Mouse (Mus musculus) hindbrain, embryonic 12.5 days (tissue): ENCODE measurements around the gene Cytl1. TPM values are rescaled to one million over a fixed set of nuclear protein-coding genes. Genes with fewer than 3 reads are reported as not detected.

Experiments
- ATAC-seq: fragments of 200-750 bp; cut with Nextera tagmentation; 2 replicates; pipeline ENCODE4 v1.8.0; 2017; ENCODE audit warnings: moderate TSS enrichment; ENCODE audit not compliant: low FRiP score
- H3K27ac ChIP-seq: fragments of 300-500 bp; sonication (generic); 2 replicates; pipeline ENCODE4 v1.5.1; 2016; ENCODE audit warnings: mild to moderate bottlenecking
- H3K27me3 ChIP-seq: fragments of 300-500 bp; sonication (generic); 2 replicates; pipeline ENCODE4 v1.6.1; 2016; ENCODE audit warnings: mild to moderate bottlenecking
- H3K36me3 ChIP-seq: fragments of 300-500 bp; sonication (generic); 2 replicates; pipeline ENCODE4 v1.6.1; 2016; ENCODE audit warnings: mild to moderate bottlenecking
- H3K4me1 ChIP-seq: fragments of 300-500 bp; sonication (generic); 2 replicates; pipeline ENCODE4 v1.6.1; 2016
- H3K4me2 ChIP-seq: fragments of 300-500 bp; sonication (generic); replicated peaks from 2 replicates; pipeline ENCODE4 v1.6.1; 2016; ENCODE audit warnings: mild to moderate bottlenecking
- H3K4me3 ChIP-seq: fragments of 300-500 bp; sonication (generic); 2 replicates; pipeline ENCODE4 v1.5.1; 2016; ENCODE audit warnings: mild to moderate bottlenecking
- H3K9ac ChIP-seq: fragments of 300-500 bp; sonication (generic); 2 replicates; pipeline ENCODE4 v1.6.1; 2016; ENCODE audit warnings: mild to moderate bottlenecking, moderate library complexity
- H3K9me3 ChIP-seq: fragments of 300-500 bp; sonication (generic); replicated peaks from 2 replicates; pipeline ENCODE4 v1.6.1; 2016; ENCODE audit warnings: mild to moderate bottlenecking
- WGBS: fragments of 180-500 bp; shearing (Covaris S2); methylation state at CpG from one replicate; pipeline ENCODE4 v1.1.7; 2016; 5-methylcytosine and 5-hydroxymethylcytosine counted together
- polyA plus RNA-seq: library from polyadenylated mRNA; unstranded; fragments of >200 nt; fragmentation: Nextera tagmentation; extraction: Ambion mirVana; gene quantifications from 2 replicates; pipeline ENCODE4 v1.2.1, GENCODE M21; 2016

Gene Cytl1
- 6.9 and 7.5 TPM in 2 replicates for polyA plus RNA-seq

DNA sequence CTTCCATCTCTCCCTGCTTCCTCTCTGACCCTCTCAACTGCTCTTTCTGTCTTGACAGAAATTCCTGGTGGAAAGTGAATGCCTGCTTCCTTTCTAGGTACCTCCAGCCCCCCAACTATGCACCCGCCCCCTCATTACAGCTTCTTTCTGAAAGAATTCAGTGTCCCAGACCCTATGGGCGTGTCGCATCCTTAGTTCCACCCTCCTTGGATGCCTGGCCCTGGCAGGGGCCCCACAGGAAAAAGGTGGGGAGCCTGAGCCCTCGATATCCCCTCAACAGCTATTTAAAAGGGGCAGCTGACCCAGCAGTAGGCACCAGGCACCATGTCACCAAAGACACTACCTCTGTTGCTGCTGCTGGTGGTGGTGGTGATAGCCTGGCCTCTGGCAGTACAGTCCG lies at the start of gene Cytl1:
TSS of gene Cytl1 (plus strand) at position 296 of the 400 bp plus-strand sequence.
- H3K4me3 ChIP-seq = no peak within 1 kb of the TSS
- no peak within 1 kb of the TSS for H3K27ac ChIP-seq
- ATAC-seq = no peak
- H3K27me3 ChIP-seq = no peaks in the 10 kb centered on the region
- H3K36me3 ChIP-seq = no peaks in the 10 kb centered on the region
- peaks cover 6% of the 10 kb centered on the region; the same call in 1 of the 2 replicates for H3K4me1 ChIP-seq
- no peak within 1 kb of the TSS for H3K9ac ChIP-seq
- 0 out of 2 replicates have a peak, but pooled peaks cover 5% of the 10 kb centered on the region for H3K9me3 ChIP-seq
- 44% methylated on average over 5 of the region's 5 CpGs for WGBS
- no peak within 1 kb of the TSS for H3K4me2 ChIP-seq

DNA sequence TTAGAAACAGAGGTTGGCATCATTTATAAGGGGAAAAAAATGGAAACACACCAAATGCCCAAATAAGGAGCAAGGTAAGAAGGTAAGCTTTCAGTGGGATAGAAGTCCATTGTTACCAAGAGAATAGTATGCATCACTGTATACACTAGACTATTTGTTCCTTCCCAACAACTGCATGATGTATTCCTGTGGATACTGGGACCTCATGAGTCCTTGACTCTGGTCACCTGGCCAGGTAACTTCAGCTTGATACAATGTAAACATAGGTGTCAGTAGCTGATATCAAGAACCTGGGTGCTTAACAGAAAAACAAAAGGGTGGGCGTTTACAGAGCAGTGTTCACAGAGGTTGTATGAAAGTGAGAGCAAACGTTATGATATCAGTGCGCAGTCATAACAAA lies 42.6 kb upstream of the Cytl1 start:
- 88% methylated on average over 3 of the region's 3 CpGs for WGBS
- no peaks in the 10 kb centered on the region for H3K36me3 ChIP-seq
- ATAC-seq = no peak
- H3K4me2 ChIP-seq = no peak overlapping the region
- H3K27me3 ChIP-seq = no peaks in the 10 kb centered on the region; the same call in 1 of the 2 replicates
- H3K9ac ChIP-seq = no peak overlapping the region
- H3K4me1 ChIP-seq = peaks cover 9% of the 10 kb centered on the region
- H3K27ac ChIP-seq = no peak overlapping the region
- no peaks in the 10 kb centered on the region for H3K9me3 ChIP-seq
- no peak overlapping the region for H3K4me3 ChIP-seq

DNA sequence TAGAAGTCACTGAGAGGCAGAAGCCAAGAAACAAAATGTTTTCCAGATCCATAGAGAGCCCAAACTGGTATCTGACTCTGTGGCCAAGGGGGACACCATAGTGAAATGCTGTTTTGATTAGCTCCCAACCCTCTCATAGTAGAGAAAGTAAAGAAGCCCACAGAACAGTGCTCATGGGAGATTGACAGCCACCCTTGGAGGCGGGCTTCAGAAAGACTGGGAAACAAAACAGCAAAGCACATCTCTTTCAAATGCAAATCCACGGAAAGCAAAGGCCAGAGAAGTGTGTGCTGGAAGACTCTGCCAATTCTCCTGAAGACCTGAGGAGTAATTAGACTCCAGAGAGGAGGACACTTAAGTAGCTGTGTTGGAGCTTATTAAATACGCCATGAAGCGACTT lies 39.5 kb upstream of the Cytl1 start:
- no peaks in the 10 kb centered on the region for H3K9me3 ChIP-seq
- H3K36me3 ChIP-seq = no peaks in the 10 kb centered on the region
- peak; percentile 56 for ATAC-seq
- H3K27ac ChIP-seq = no peak overlapping the region
- H3K4me2 ChIP-seq = no peak overlapping the region
- peaks cover 9% of the 10 kb centered on the region for H3K4me1 ChIP-seq
- WGBS = 27% methylated on average over 4 of the region's 4 CpGs
- no peak overlapping the region for H3K9ac ChIP-seq
- H3K4me3 ChIP-seq = no peak overlapping the region
- no peaks in the 10 kb centered on the region; the same call in 1 of the 2 replicates for H3K27me3 ChIP-seq

DNA sequence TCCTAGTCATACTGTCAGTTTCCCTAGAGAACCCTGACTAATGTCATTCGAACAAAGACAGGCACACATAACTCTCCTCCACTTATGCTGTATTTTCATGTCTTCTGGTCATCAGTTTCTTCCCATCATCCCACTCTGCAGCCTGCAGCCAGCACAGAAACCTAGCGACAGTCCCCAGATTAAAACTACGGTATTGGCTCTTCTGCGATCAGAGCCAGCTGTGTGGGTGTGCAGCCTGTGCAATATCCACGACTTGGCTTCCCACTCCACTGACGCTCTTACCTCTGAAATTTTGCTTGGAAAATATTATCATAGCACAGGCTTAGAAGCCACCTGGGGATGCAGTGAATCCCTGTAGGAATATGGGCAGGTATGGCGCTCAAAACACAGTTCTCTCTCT lies 38.0 kb upstream of the Cytl1 start:
- H3K4me3 ChIP-seq = no peak overlapping the region
- H3K27me3 ChIP-seq = no peaks in the 10 kb centered on the region; the same call in 1 of the 2 replicates
- no peaks in the 10 kb centered on the region for H3K9me3 ChIP-seq
- no peaks in the 10 kb centered on the region for H3K36me3 ChIP-seq
- H3K27ac ChIP-seq = no peak overlapping the region
- no peak overlapping the region for H3K4me2 ChIP-seq
- ATAC-seq = no peak
- WGBS = 90% methylated on average over 7 of the region's 7 CpGs
- H3K4me1 ChIP-seq = peaks cover 9% of the 10 kb centered on the region
- H3K9ac ChIP-seq = no peak overlapping the region

- Histone ChIP-seq H3K9me3 (no peaks in the 10 kb centered on the region), H3K4me3 (no peak overlapping the region), H3K36me3 (no peaks in the 10 kb centered on the region), H3K9ac (no peak overlapping the region), H3K27me3 (no peaks in the 10 kb centered on the region; the same call in 1 of the 2 replicates), H3K27ac (no peak overlapping the region), H3K4me2 (no peak overlapping the region), H3K4me1 (peaks cover 9% of the 10 kb centered on the region)
- no peak for ATAC-seq
- 73% methylated on average over 12 of the region's 12 CpGs for WGBS
These were observed 35.6 kb upstream of the Cytl1 start for GRCm38 (mm10) chr5:37699757-37700156.

- Histone ChIP-seq H3K9ac (no peak overlapping the region), H3K27me3 (no peaks in the 10 kb centered on the region), H3K36me3 (no peaks in the 10 kb centered on the region), H3K4me2 (no peak overlapping the region), H3K4me3 (no peak overlapping the region), H3K27ac (no peak overlapping the region), H3K9me3 (peaks cover 4% of the 10 kb centered on the region; the same call in 1 of the 2 replicates), H3K4me1 (no peaks in the 10 kb centered on the region)
- WGBS = 80% methylated on average over 2 of the region's 2 CpGs
- no peak for ATAC-seq
These were observed 30.4 kb upstream of the Cytl1 start for GRCm38 (mm10) chr5:37704962-37705361.

- no peaks in the 10 kb centered on the region for H3K4me1 ChIP-seq
- no peak for ATAC-seq
- H3K27me3 ChIP-seq = no peaks in the 10 kb centered on the region
- H3K4me3 ChIP-seq = no peak overlapping the region
- H3K36me3 ChIP-seq = no peaks in the 10 kb centered on the region
- H3K4me2 ChIP-seq = no peak overlapping the region
- peaks cover 4% of the 10 kb centered on the region; the same call in 1 of the 2 replicates for H3K9me3 ChIP-seq
- 58% methylated on average over 3 of the region's 3 CpGs for WGBS
- no peak overlapping the region for H3K27ac ChIP-seq
- H3K9ac ChIP-seq = no peak overlapping the region
These were observed 27.2 kb upstream of the Cytl1 start for GRCm38 (mm10) chr5:37708124-37708523.

- peaks cover 4% of the 10 kb centered on the region; the same call in 1 of the 2 replicates for H3K9me3 ChIP-seq
- H3K4me3 ChIP-seq = no peak overlapping the region
- no peaks in the 10 kb centered on the region for H3K36me3 ChIP-seq
- no peaks in the 10 kb centered on the region for H3K27me3 ChIP-seq
- no peak overlapping the region for H3K4me2 ChIP-seq
- 89% methylated on average over 5 of the region's 5 CpGs for WGBS
- no peak overlapping the region for H3K27ac ChIP-seq
- no peak overlapping the region for H3K9ac ChIP-seq
- H3K4me1 ChIP-seq = no peaks in the 10 kb centered on the region
- no peak for ATAC-seq
These were observed 25.9 kb upstream of the Cytl1 start for GRCm38 (mm10) chr5:37709257-37709904.

DNA sequence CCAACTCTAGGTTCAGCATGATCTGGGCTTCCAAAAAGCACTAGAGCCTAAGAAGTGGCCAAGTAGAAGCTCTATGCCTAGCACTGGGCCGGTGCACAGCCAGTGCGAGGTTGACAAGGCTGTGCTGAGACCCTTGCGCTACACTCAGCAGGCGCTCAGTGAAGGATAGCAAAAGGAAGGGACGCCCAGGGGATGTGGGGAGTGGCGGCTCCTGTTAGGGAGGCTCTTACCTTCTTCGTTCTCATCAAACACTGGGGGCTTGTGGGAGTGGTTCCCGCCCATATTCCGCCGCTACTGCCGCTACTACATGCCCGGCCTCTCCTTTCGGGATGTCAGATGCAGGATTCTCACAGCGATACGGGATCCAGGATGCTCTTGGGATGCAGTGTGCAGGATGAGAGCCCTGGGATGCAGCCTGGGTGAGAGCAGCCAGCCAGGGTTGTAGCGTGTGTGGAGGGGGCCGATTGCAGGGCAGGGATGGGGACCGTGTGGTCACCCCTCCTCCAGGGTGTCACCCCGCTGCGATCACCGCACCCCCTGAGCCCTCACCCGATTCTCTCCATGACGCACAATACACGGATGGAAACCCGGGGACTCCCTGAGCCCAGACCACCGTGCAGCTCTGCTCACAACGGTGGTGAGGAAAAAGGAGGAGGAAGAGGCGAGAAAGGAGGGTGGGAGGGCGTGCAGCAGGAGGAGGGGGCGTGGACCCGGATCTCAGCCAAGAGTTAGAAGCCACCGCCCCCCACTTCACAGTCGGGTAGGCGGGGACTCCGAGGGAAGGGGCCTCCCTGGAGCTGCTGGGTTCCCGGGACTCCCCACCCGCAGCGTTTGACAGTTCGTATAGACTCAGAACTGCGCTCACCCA lies 18.6 kb upstream of the Cytl1 start, which contains the start of gene Stk32b:
TSS of gene Stk32b (minus strand) at position 667 of the 868 bp plus-strand sequence.
- Histone ChIP-seq H3K4me3 (peak within 1 kb of the TSS; percentile 49), H3K36me3 (no peaks in the 10 kb centered on the region), H3K9ac (peak within 1 kb of the TSS; percentile 75), H3K27me3 (peaks cover 34% of the 10 kb centered on the region), H3K9me3 (no peaks in the 10 kb centered on the region), H3K4me1 (peaks cover 19% of the 10 kb centered on the region), H3K4me2 (peak within 1 kb of the TSS; percentile 86), H3K27ac (peak within 1 kb of the TSS; percentile 82)
- under 1% methylated on average over 40 of the region's 40 CpGs for WGBS
- peak; percentile 91 for ATAC-seq

GRCm38 (mm10) chr5:37717384-37717963 lies 17.8 kb upstream of the Cytl1 start:
- Histone ChIP-seq H3K9me3 (no peaks in the 10 kb centered on the region), H3K9ac (peak overlapping the region; percentile 75), H3K4me2 (peak overlapping the region; percentile 86), H3K4me3 (peak overlapping the region; percentile 49), H3K27me3 (peaks cover 34% of the 10 kb centered on the region), H3K4me1 (peaks cover 19% of the 10 kb centered on the region), H3K27ac (peak overlapping the region; percentile 82), H3K36me3 (no peaks in the 10 kb centered on the region)
- 3% methylated on average over 14 of the region's 14 CpGs for WGBS
- ATAC-seq = peak; percentile 70

DNA sequence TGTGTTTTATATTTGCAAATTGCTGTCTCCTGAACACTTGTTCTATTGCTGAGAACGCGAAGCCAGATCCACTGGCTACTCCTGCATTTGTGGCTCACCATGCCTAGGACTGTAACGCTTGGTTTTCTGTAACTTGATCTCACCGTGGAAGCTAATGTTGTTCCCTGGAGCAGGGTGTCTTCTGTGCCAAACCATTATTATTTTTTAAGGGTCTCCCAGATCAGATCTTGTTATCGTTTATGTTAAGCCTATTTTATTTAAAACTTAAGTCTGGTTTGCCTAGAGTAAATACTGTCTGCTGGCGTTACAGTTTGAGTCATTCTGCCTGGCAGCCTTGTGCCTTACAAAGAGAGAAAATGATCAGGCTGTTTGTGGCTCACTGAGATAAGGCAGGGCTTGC lies 14.6 kb upstream of the Cytl1 start:
- WGBS = 29% methylated on average over 6 of the region's 6 CpGs

More for the DNA sequence above, 14.6 kb upstream of the Cytl1 start:
- no peak overlapping the region for H3K4me3 ChIP-seq
- no peaks in the 10 kb centered on the region for H3K36me3 ChIP-seq
- no peak overlapping the region for H3K9ac ChIP-seq
- no peak for ATAC-seq
- H3K4me1 ChIP-seq = peaks cover 19% of the 10 kb centered on the region
- no peaks in the 10 kb centered on the region for H3K9me3 ChIP-seq
- no peak overlapping the region for H3K4me2 ChIP-seq
- H3K27me3 ChIP-seq = peaks cover 27% of the 10 kb centered on the region
- H3K27ac ChIP-seq = no peak overlapping the region
